19 mouse cellular contexts compared by ENCODE assay signal in genomic region chr5:137623937-137624530, GRCm38 (mm10). TPM values are rescaled to one million over a fixed set of nuclear protein-coding genes. Genes with fewer than 3 reads are reported as not detected.
"Had no signal": no experiment of that assay in that cellular context is flagged by ENCODE, and none has a peak within 500 bp of the region (broad histone marks: within the 10 kb centered on the region; RNA-seq: fewer than 3 reads in every experiment).

No protein-coding gene starts in this region.

- H3K27me3 ChIP-seq: limb, embryonic 13.5 days; midbrain, embryonic 13.5 days; neural tube, embryonic 15.5 days had no signal

- H3K36me3 ChIP-seq: limb, embryonic 13.5 days; liver, embryonic 15.5 days; midbrain, embryonic 13.5 days; neural tube, embryonic 15.5 days had no signal

- H3K27ac ChIP-seq: limb, embryonic 13.5 days; liver, embryonic 15.5 days; midbrain, embryonic 13.5 days; neural tube, embryonic 15.5 days had no signal

- H3K9me3 ChIP-seq: limb, embryonic 13.5 days; liver, embryonic 15.5 days; midbrain, embryonic 13.5 days; neural tube, embryonic 15.5 days had no signal

- DNase-seq: kidney, adult 8-10 months; kidney, postnatal 25 days; layer of hippocampus, adult 9-11 months; layer of hippocampus, postnatal 36 days; lung, embryonic 14.5 days; lung, postnatal 10 days; lung, postnatal 4 days; retina, postnatal 1 day; right cerebral cortex, postnatal 4 days; thymus, postnatal 4 days had no signal

- ATAC-seq: inflammation-experienced regulatory T-cells, adult 6 months; intestine, postnatal 0 days; midbrain, embryonic 13.5 days had no signal

- H3K4me3 ChIP-seq: limb, embryonic 13.5 days; liver, embryonic 15.5 days; midbrain, embryonic 13.5 days; myocyte; neural tube, embryonic 15.5 days had no signal

RNA-seq across cellular contexts. Expression of gene Fbxo24, which starts 4.8 kb away (rescaled TPM):
- total RNA-seq: liver, adult 2 months; midbrain, postnatal 0 days had no signal
- polyA plus RNA-seq: liver, embryonic 15.5 days; lung, embryonic 14.5 days had no signal
